Mouse (Mus musculus): Measurements from ENCODE around the gene Npas1. TPM values are rescaled to one million over a fixed set of nuclear protein-coding genes. Genes with fewer than 3 reads are reported as not detected.

The Npas1 gene
- 0.05 TPM in 1 of 2 replicates, not detected in the other for polyA plus RNA-seq (2012; rRNA removed)

DNA sequence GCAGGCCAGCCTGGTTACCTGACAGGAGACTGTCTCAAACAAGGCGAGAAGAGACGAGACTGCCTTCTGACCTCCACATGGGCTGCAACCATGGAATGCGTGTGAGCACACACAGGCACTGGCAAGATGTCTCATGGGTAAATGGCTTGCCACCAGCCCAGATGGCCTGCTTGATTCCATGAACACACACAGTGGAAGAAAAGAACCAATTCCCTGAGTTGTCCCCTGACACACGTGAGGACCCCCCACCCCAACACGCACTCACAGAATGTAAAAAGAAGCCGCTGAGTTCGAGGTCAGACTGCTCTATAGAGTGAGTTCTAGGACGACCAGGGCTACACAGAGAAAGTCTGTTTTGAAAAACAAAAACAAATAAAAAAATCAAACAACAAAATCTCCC is at the start of gene Npas1:
Gene Npas1 (minus strand): TSS at position 101 of the 400 bp plus-strand sequence.
- H3K4me3 ChIP-seq (ENCODE audit: low read depth, low read length): peak within 1 kb of the TSS; percentile 26
- 86% methylated on average over 8 of the region's 8 CpGs for WGBS
- TF ChIP-seq CTCF (IDR thresholded peaks at IDR 0.05; ENCODE audit: extremely low read depth, insufficient read length, insufficient replicate concordance, low read depth, low read length): no peak
- TF ChIP-seq POLR2A (IDR thresholded peaks at IDR 0.05; ENCODE audit: low read depth, low read length): no peak
- H3K36me3 ChIP-seq (ENCODE audit: control insufficient read depth, insufficient read depth, low read length): no peaks in the 10 kb centered on the region
- H3K27me3 ChIP-seq (ENCODE audit: control insufficient read depth, insufficient read depth, low read length): peaks cover 35% of the 10 kb centered on the region
- no peak within 1 kb of the TSS for H3K27ac ChIP-seq (ENCODE audit: insufficient read depth, low read depth, low read length)
- H3K4me1 ChIP-seq (ENCODE audit: control insufficient read depth, insufficient read depth, insufficient read length, low read length): peaks cover 4% of the 10 kb centered on the region; the same call in 1 of the 2 replicates

DNA sequence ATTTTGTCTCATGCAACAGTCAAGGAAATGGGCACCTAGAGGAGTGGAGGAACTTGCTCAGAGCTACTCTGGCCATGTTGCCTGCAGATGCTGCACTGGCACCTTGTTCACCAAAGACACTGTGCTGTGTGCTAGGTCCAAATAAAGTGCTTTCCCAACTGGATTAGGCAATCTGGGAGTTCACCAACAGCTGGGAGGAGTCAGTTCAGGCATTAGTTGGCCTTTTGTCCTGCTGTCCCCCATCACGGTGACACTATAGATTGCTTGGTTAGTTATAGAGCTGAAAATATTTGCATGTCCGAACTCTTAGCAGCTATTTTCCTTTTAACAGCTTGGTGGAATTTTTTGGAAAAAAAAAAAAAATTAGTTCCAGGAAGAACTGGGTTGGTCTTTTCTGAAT is 48.5 kb upstream of the Npas1 start:
- Histone ChIP-seq H3K27me3 (ENCODE audit: control insufficient read depth, insufficient read depth, low read length) (no peaks in the 10 kb centered on the region), H3K36me3 (ENCODE audit: control insufficient read depth, insufficient read depth, low read length) (no peaks in the 10 kb centered on the region), H3K4me3 (ENCODE audit: low read depth, low read length) (no peak overlapping the region), H3K4me1 (ENCODE audit: control insufficient read depth, insufficient read depth, insufficient read length, low read length) (no peaks in the 10 kb centered on the region; the same call in 1 of the 2 replicates), H3K27ac (ENCODE audit: insufficient read depth, low read depth, low read length) (no peak overlapping the region)
- no peak for TF ChIP-seq CTCF (IDR thresholded peaks at IDR 0.05; ENCODE audit: extremely low read depth, insufficient read length, insufficient replicate concordance, low read depth, low read length)
- no peak for TF ChIP-seq POLR2A (IDR thresholded peaks at IDR 0.05; ENCODE audit: low read depth, low read length)
- 83% methylated on average over 2 of the region's 2 CpGs for WGBS

DNA sequence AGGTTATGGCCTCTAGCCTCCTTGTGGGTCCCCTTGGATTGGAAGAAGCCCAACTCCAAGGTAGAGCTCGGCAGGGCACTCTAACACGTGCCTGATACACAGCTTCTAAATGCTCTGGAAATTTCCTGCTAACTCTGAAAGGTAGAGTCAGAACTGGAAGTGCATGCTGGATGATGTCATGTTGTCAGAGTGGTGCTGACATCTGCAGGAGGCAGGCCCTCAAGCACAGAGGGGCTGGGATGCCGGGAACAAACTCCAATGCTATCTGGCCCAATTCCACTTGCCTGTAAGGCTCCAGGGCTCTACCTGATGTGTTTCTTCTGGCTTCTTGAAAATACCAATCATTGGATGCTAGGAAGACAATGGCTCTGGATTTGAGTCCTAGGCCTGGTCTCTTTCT is 47.9 kb upstream of the Npas1 start:
- no peak overlapping the region for H3K27ac ChIP-seq (ENCODE audit: insufficient read depth, low read depth, low read length)
- no peaks in the 10 kb centered on the region; the same call in 1 of the 2 replicates for H3K4me1 ChIP-seq (ENCODE audit: control insufficient read depth, insufficient read depth, insufficient read length, low read length)
- TF ChIP-seq CTCF (IDR thresholded peaks at IDR 0.05; ENCODE audit: extremely low read depth, insufficient read length, insufficient replicate concordance, low read depth, low read length) (no peak), POLR2A (IDR thresholded peaks at IDR 0.05; ENCODE audit: low read depth, low read length) (no peak)
- H3K4me3 ChIP-seq (ENCODE audit: low read depth, low read length): no peak overlapping the region
- H3K27me3 ChIP-seq (ENCODE audit: control insufficient read depth, insufficient read depth, low read length): no peaks in the 10 kb centered on the region
- no peaks in the 10 kb centered on the region for H3K36me3 ChIP-seq (ENCODE audit: control insufficient read depth, insufficient read depth, low read length)
- WGBS: 81% methylated on average over 3 of the region's 3 CpGs

DNA sequence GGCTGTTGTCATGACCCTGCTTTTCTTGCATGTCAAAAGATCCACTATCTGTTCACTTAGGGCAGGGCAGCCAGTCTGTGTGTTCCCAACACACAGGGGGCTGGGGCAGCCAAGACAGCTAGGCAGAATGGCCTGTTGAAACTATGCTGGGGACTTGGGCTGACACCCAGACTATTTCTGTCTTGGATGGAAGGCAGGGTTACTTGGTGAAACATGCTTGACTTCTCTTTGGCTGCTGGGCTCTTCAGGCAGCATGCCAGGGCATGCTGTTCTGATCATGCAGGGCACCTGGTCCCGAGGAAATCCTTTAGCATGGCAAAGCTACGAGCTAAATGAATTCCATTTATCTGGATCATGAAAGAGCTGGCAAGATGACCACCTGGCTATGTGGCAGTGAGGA is 46.8 kb upstream of the Npas1 start:
- no peaks in the 10 kb centered on the region for H3K36me3 ChIP-seq (ENCODE audit: control insufficient read depth, insufficient read depth, low read length)
- no peak overlapping the region for H3K4me3 ChIP-seq (ENCODE audit: low read depth, low read length)
- 75% methylated on average over 2 of the region's 2 CpGs for WGBS
- no peaks in the 10 kb centered on the region for H3K27me3 ChIP-seq (ENCODE audit: control insufficient read depth, insufficient read depth, low read length)
- no peak for TF ChIP-seq POLR2A (IDR thresholded peaks at IDR 0.05; ENCODE audit: low read depth, low read length)
- TF ChIP-seq CTCF (IDR thresholded peaks at IDR 0.05; ENCODE audit: extremely low read depth, insufficient read length, insufficient replicate concordance, low read depth, low read length): no peak
- H3K4me1 ChIP-seq (ENCODE audit: control insufficient read depth, insufficient read depth, insufficient read length, low read length): no peaks in the 10 kb centered on the region; the same call in 1 of the 2 replicates
- H3K27ac ChIP-seq (ENCODE audit: insufficient read depth, low read depth, low read length): no peak overlapping the region

DNA sequence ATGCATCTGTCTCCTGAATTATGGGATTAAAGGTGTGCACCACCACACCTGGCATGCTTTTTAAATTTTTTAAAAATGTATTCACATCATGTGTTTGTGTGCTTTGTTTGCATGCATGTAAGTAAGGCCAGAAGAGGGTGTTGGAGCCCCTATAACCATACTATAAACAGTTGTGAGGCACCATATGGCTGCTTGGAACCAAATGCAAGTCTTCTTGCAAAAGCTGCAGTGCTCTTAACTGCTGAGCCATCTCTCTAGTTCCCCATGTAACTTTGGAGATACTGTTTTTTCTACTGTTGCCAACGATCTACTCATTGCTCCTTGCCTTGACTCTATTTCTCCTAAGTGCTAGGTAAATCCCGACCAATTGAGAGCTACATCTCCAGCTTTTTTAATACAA is 41.8 kb upstream of the Npas1 start:
- WGBS: 93% methylated on average over 2 of the region's 2 CpGs
- Histone ChIP-seq H3K4me3 (ENCODE audit: low read depth, low read length) (no peak overlapping the region), H3K27me3 (ENCODE audit: control insufficient read depth, insufficient read depth, low read length) (no peaks in the 10 kb centered on the region), H3K36me3 (ENCODE audit: control insufficient read depth, insufficient read depth, low read length) (no peaks in the 10 kb centered on the region), H3K27ac (ENCODE audit: insufficient read depth, low read depth, low read length) (no peak overlapping the region), H3K4me1 (ENCODE audit: control insufficient read depth, insufficient read depth, insufficient read length, low read length) (no peaks in the 10 kb centered on the region)
- TF ChIP-seq CTCF (IDR thresholded peaks at IDR 0.05; ENCODE audit: extremely low read depth, insufficient read length, insufficient replicate concordance, low read depth, low read length): no peak

DNA sequence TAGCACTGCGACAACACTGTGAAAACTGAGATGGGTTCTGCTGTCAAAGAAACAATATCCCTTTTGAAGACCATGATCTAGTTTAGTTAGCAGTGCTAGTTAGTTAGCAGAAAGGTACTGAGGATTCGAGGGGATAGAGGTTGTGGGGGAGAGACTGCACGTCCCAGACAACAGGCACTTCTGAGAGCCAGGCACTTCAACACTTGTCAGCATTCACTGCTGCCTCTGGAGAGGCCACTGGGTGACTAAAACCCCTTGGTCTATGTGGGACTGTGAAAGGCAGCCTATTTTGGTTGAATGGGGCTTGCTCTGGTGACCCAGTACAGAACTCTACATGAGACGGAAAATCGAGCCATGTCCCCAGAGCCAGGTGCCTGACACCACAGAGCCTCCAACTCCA is 39.7 kb upstream of the Npas1 start:
- H3K36me3 ChIP-seq (ENCODE audit: control insufficient read depth, insufficient read depth, low read length): no peaks in the 10 kb centered on the region
- 96% methylated on average over 5 of the region's 5 CpGs for WGBS
- TF ChIP-seq POLR2A (IDR thresholded peaks at IDR 0.05; ENCODE audit: low read depth, low read length): no peak
- TF ChIP-seq CTCF (IDR thresholded peaks at IDR 0.05; ENCODE audit: extremely low read depth, insufficient read length, insufficient replicate concordance, low read depth, low read length): no peak

DNA sequence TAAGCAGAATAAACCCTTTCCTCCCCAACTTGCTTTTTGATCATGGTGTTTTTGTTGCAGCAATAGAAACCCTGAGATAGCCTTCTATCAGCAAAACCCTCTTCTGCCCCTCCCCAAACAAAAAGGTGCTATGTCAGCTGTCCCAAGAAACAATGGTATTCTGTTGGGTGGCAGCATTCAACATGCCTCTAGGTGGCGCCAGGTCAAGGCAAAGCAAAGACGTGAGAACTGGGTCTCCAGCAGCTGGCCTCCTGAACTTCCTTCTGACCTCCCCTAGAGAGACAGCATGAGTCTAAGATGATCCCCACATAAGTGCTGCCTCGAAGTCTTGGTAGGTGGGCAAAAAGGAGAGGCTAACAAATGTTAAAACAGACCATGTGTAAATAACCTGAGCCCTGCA is 29.8 kb upstream of the Npas1 start:
- TF ChIP-seq POLR2A (IDR thresholded peaks at IDR 0.05; ENCODE audit: low read depth, low read length) (no peak), CTCF (IDR thresholded peaks at IDR 0.05; ENCODE audit: extremely low read depth, insufficient read length, insufficient replicate concordance, low read depth, low read length) (peak; percentile 81; the same call in 1 of the 2 replicates)
- Histone ChIP-seq H3K27ac (ENCODE audit: insufficient read depth, low read depth, low read length) (no peak overlapping the region), H3K4me3 (ENCODE audit: low read depth, low read length) (no peak overlapping the region), H3K27me3 (ENCODE audit: control insufficient read depth, insufficient read depth, low read length) (no peaks in the 10 kb centered on the region), H3K36me3 (ENCODE audit: control insufficient read depth, insufficient read depth, low read length) (peaks cover 5% of the 10 kb centered on the region; the same call in 1 of the 2 replicates), H3K4me1 (ENCODE audit: control insufficient read depth, insufficient read depth, insufficient read length, low read length) (no peaks in the 10 kb centered on the region)
- WGBS: 21% methylated on average over 3 of the region's 3 CpGs

More for the DNA sequence above, 39.7 kb upstream of the Npas1 start:
- H3K4me1 ChIP-seq (ENCODE audit: control insufficient read depth, insufficient read depth, insufficient read length, low read length): no peaks in the 10 kb centered on the region
- no peak overlapping the region for H3K4me3 ChIP-seq (ENCODE audit: low read depth, low read length)
- H3K27me3 ChIP-seq (ENCODE audit: control insufficient read depth, insufficient read depth, low read length): no peaks in the 10 kb centered on the region
- H3K27ac ChIP-seq (ENCODE audit: insufficient read depth, low read depth, low read length): no peak overlapping the region
